Mouse (Mus musculus) macrophage (primary cell): ENCODE results near the gene Rfx4. TPM values are rescaled to one million over a fixed set of nuclear protein-coding genes. Genes with fewer than 3 reads are reported as not detected.

Source experiments
- H3K27ac ChIP-seq: fragments of 350-480 bp; formaldehyde crosslinking; 2 replicates; pipeline ENCODE4 v1.9.0; 2021
- H3K36me3 ChIP-seq: fragments of 350-480 bp; formaldehyde crosslinking; 2 replicates; pipeline ENCODE4 v1.9.0; 2021; ENCODE audit errors: inconsistent target
- H3K4me3 ChIP-seq: fragments of 350-480 bp; formaldehyde crosslinking; 2 replicates; pipeline ENCODE4 v1.9.0; 2021; ENCODE audit errors: inconsistent target
- H3K79me2 ChIP-seq: fragments of 350-480 bp; formaldehyde crosslinking; 2 replicates; pipeline ENCODE4 v1.9.0; 2021; ENCODE audit errors: inconsistent target
- WGBS: methylation state at CpG from one replicate; pipeline ENCODE4 v1.1.7; 2026; ENCODE audit warnings: inconsistent platforms; ENCODE audit not compliant: missing documents; 5-methylcytosine and 5-hydroxymethylcytosine counted together
- polyA plus RNA-seq: library from polyadenylated mRNA; stranded (reverse); fragments of 250-400 nt; gene quantifications from 3 replicates; pipeline ENCODE4 v1.2.4, GENCODE M21; 2018; ENCODE audit warnings: inconsistent platforms

Rfx4 gene
- polyA plus RNA-seq, 1 experiment from 2014 or later: not detected

- Histone ChIP-seq H3K4me3 (no peak overlapping the region), H3K36me3 (peaks cover 20% of the 10 kb centered on the region), H3K79me2 (no peaks in the 10 kb centered on the region; the same call in 1 of the 2 replicates), H3K27ac (no peak overlapping the region)
- 100% methylated on average over 3 of the region's 3 CpGs for WGBS
Observed at GRCm38 (mm10) chr10:84949684-84950010, 193.8 kb downstream of the Rfx4 start.

DNA sequence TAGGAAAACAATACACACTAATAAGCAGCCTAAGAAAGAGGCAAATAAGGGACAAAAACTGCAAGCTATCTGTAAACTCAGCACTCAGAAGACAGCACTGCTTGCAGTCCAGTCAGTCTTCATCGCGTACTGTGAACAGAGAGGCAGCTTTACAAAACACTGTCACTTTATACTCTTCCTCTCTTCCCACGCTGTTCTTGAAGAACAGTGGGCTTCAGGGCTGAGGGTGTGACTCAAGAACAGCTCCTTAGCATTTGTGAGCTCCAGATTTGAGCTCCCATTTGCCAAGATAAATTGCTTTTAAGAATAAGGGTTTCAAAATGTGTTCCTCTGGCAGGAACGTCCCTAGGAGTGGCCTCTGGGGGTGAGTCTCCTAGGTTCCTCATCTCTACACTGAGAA, 194.5 kb downstream of the Rfx4 start:
- H3K4me3 ChIP-seq: no peak overlapping the region

DNA sequence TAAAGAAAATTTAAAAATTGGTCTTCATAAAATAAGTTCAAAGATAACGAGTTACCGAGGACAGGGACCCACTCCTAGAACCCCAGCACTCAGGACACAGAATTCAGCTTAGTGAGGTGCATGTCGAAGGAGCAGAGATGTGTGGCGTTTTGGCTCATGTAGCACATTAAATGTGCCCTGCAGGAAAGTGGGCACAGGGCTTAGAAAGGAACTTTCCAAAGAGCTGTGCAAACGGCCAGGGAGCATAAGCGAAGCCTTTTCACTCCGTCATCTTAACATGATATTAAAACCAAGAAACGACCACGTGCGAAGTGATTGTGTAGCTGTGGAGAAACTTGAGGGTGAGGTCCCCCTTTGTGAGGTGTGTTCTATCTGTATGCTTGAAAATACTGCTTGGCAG, 198.4 kb downstream of the Rfx4 start:
- 96% methylated on average over 10 of the region's 10 CpGs for WGBS
- Histone ChIP-seq H3K27ac (no peak overlapping the region), H3K4me3 (no peak overlapping the region), H3K79me2 (no peaks in the 10 kb centered on the region; the same call in 1 of the 2 replicates), H3K36me3 (no peaks in the 10 kb centered on the region)

More for the DNA sequence above, 194.5 kb downstream of the Rfx4 start:
- no peaks in the 10 kb centered on the region; the same call in 1 of the 2 replicates for H3K79me2 ChIP-seq
- H3K36me3 ChIP-seq: peaks cover 20% of the 10 kb centered on the region
- no peak overlapping the region for H3K27ac ChIP-seq
- WGBS: 90% methylated on average over 4 of the region's 4 CpGs

Other genes starting within 250 kb of the Rfx4 start
- gene Ckap4, start 222.0 kb upstream of the Rfx4 start, polyA plus RNA-seq: 8.3 to 45.1 TPM (median 15.0 TPM) in 3 replicates
- 2.8 to 18.9 TPM (median 7.1 TPM) in 3 replicates for gene Tcp11l2, start 179.4 kb upstream of the Rfx4 start, polyA plus RNA-seq
- 9.6 to 15.9 TPM (median 10.0 TPM) in 3 replicates for gene Polr3b, start 133.8 kb upstream of the Rfx4 start, polyA plus RNA-seq
- gene Ric8b, start 161.6 kb downstream of the Rfx4 start, polyA plus RNA-seq: 6.9 to 8.5 TPM (median 7.7 TPM) in 3 replicates